Mouse (Mus musculus): ENCODE results near the gene Mettl17. TPM values are rescaled to one million over a fixed set of nuclear protein-coding genes. Genes with fewer than 3 reads are reported as not detected.
"Not testable (repeated sequence)": the region's sequence is repeated elsewhere in the genome, so short reads cannot be mapped to it uniquely, and the experiment has no call there.

The Mettl17 gene
- polyA plus RNA-seq, 2 experiments = 42.7 to 45.9 TPM

DNA sequence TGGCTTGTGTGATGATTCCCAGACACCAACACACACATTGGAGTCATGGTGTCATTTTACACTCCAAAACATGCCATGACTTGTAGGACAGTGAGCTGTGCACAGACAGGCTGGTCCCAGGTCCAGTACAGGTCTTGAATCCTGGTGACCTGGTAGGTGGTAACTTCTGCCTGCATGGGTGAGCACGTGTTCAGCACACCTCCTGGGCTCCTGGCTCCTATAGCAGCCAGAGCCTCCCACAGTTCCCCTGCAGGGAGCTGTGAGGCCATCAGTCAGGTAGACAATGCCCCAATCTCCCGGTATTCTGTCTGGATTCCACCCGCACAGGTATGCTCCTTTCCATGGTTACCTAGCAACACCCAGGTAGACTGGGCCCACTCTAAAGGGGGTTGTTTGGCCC is 38.1 kb upstream of the Mettl17 start:
- Histone ChIP-seq H3K4me2 (replicated peaks; ENCODE audit: low read depth, low read length, severe bottlenecking) (no peak overlapping the region), H3K9ac (ENCODE audit: low read depth, low read length, severe bottlenecking) (no peak overlapping the region), H3K27ac (replicated peaks; ENCODE audit: low read depth, low read length) (no peak overlapping the region), H3K27me3 (ENCODE audit: control insufficient read depth, insufficient read depth, low read length) (no peaks in the 10 kb centered on the region), H3K4me3 (replicated peaks; ENCODE audit: low read length) (no peak overlapping the region), H3K4me1 (ENCODE audit: control insufficient read depth, insufficient read depth, low read length) (no peaks in the 10 kb centered on the region), H3K36me3 (ENCODE audit: control insufficient read depth, insufficient read depth, low read length) (no peaks in the 10 kb centered on the region), H3K9me3 (ENCODE audit: control insufficient read depth, low read length) (no peaks in the 10 kb centered on the region)
- no peak for DNase-seq (ENCODE audit: low spot score)
- 54% methylated on average over 3 of the region's 3 CpGs for WGBS
- ATAC-seq (ENCODE audit: low FRiP score, low read depth) = no peak
- no peak for TF ChIP-seq POLR2A (IDR thresholded peaks at IDR 0.05; ENCODE audit: borderline replicate concordance, extremely low read depth, insufficient read depth, insufficient read length)

DNA sequence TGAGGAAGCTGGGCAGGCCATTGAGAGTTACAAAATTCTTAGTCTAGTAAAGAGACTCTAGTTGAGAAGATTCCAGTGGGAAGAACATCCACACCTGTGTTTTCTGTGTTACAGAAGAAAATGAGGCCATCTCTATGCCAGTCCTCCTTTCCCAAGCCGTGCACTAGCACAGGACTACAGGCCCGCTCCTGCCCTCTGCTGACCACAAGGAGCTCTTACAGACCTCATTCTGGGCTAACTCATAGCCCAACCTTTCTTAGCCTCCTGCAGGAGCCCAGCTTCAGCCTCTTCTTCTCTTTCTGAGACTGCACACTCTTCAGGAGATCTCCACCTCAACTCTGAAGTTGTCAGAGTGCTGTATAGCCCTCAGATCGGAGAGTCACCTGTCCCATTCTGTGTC is 33.6 kb upstream of the Mettl17 start:
- H3K4me1 ChIP-seq (ENCODE audit: control insufficient read depth, insufficient read depth, low read length); H3K4me2 ChIP-seq (replicated peaks; ENCODE audit: low read depth, low read length, severe bottlenecking); DNase-seq (ENCODE audit: low spot score); ATAC-seq (ENCODE audit: low FRiP score, low read depth); H3K9ac ChIP-seq (ENCODE audit: low read depth, low read length, severe bottlenecking); H3K36me3 ChIP-seq (ENCODE audit: control insufficient read depth, insufficient read depth, low read length); H3K4me3 ChIP-seq (replicated peaks; ENCODE audit: low read length); H3K27ac ChIP-seq (replicated peaks; ENCODE audit: low read depth, low read length); H3K27me3 ChIP-seq (ENCODE audit: control insufficient read depth, insufficient read depth, low read length); H3K9me3 ChIP-seq (ENCODE audit: control insufficient read depth, low read length): not testable (repeated sequence)
- WGBS = 57% methylated on average over 3 of the region's 3 CpGs

DNA sequence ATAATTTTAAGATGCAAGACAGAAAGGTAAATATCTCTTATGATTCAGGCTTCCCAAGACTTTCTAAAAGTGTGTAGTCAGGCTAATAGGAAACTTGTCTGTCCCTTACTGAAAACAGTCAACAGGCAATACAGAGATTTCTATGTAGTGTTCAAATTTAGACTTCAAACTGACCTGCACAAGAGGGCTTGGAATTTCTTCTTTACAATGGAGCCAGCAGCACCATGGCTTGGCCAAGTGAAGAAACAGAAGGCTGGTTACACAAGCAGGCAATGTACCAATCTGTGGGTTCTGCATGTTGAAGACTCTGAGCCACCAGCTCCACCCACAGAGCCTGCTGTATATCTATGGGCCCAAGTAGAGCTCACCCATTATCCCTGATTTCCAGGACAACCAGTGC is 31.2 kb upstream of the Mettl17 start, which contains the start of gene Ear6:
Ear6 (plus strand) TSS at position 301 of the 400 bp plus-strand sequence.
- no peaks in the 10 kb centered on the region for H3K36me3 ChIP-seq (ENCODE audit: control insufficient read depth, insufficient read depth, low read length)
- no peaks in the 10 kb centered on the region for H3K9me3 ChIP-seq (ENCODE audit: control insufficient read depth, low read length)
- TF ChIP-seq POLR2A (IDR thresholded peaks at IDR 0.05; ENCODE audit: borderline replicate concordance, extremely low read depth, insufficient read depth, insufficient read length) = no peak
- H3K4me2 ChIP-seq (replicated peaks; ENCODE audit: low read depth, low read length, severe bottlenecking) = no peak within 1 kb of the TSS
- H3K4me1 ChIP-seq (ENCODE audit: control insufficient read depth, insufficient read depth, low read length) = no peaks in the 10 kb centered on the region
- no peak within 1 kb of the TSS for H3K9ac ChIP-seq (ENCODE audit: low read depth, low read length, severe bottlenecking)
- H3K27ac ChIP-seq (replicated peaks; ENCODE audit: low read depth, low read length) = no peak within 1 kb of the TSS
- no peaks in the 10 kb centered on the region for H3K27me3 ChIP-seq (ENCODE audit: control insufficient read depth, insufficient read depth, low read length)
- H3K4me3 ChIP-seq (replicated peaks; ENCODE audit: low read length) = no peak within 1 kb of the TSS
- ATAC-seq (ENCODE audit: low FRiP score, low read depth) (no peak), DNase-seq (ENCODE audit: low spot score) (no peak)

DNA sequence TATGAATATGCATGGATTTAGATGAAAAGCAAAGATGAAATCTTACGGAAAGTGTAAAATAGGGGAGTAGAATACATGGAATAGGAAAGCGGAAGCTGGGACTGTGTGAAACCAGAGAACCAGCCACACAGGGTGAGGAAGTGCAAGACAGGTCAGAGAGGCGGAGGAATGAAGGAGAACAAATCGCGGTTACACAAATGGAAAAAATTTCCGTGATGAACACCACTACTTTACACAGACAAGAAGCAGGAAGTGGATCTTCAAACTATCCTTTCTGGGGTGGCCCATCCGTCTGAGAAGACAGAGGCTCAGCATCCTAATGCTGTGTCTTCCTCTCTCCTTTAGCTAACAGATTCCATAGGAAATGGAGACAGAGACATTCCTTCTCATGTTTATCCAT is 29.4 kb upstream of the Mettl17 start:
- not testable (repeated sequence) for H3K36me3 ChIP-seq (ENCODE audit: control insufficient read depth, insufficient read depth, low read length); H3K4me1 ChIP-seq (ENCODE audit: control insufficient read depth, insufficient read depth, low read length); ATAC-seq (ENCODE audit: low FRiP score, low read depth); H3K9me3 ChIP-seq (ENCODE audit: control insufficient read depth, low read length); H3K9ac ChIP-seq (ENCODE audit: low read depth, low read length, severe bottlenecking); DNase-seq (ENCODE audit: low spot score); H3K27ac ChIP-seq (replicated peaks; ENCODE audit: low read depth, low read length); H3K4me3 ChIP-seq (replicated peaks; ENCODE audit: low read length); H3K4me2 ChIP-seq (replicated peaks; ENCODE audit: low read depth, low read length, severe bottlenecking); H3K27me3 ChIP-seq (ENCODE audit: control insufficient read depth, insufficient read depth, low read length)
- 83% methylated on average over 7 of the region's 7 CpGs for WGBS

DNA sequence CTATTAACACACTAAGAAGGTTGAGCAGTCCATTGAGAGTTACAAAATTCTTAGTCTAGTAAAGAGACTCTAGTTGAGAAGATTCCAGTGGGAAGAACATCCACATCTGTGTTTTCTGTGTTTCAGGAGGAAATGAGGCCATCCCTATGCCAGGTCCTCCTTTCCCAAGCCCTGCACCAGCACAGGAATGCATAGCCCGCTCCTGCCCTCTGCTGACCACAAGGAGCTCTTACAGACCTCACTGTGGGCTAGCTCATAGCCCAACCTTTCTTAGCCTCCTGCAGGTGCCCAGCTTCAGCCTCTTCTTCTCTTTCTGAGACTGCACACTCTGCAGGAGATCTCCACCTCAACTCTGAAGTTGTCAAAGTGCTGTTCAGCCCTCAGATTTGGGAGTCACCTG is 21.0 kb upstream of the Mettl17 start:
- not testable (repeated sequence) for H3K4me1 ChIP-seq (ENCODE audit: control insufficient read depth, insufficient read depth, low read length); H3K27ac ChIP-seq (replicated peaks; ENCODE audit: low read depth, low read length); H3K9ac ChIP-seq (ENCODE audit: low read depth, low read length, severe bottlenecking); H3K4me2 ChIP-seq (replicated peaks; ENCODE audit: low read depth, low read length, severe bottlenecking); ATAC-seq (ENCODE audit: low FRiP score, low read depth); H3K36me3 ChIP-seq (ENCODE audit: control insufficient read depth, insufficient read depth, low read length); H3K9me3 ChIP-seq (ENCODE audit: control insufficient read depth, low read length); DNase-seq (ENCODE audit: low spot score); H3K27me3 ChIP-seq (ENCODE audit: control insufficient read depth, insufficient read depth, low read length); H3K4me3 ChIP-seq (replicated peaks; ENCODE audit: low read length)
- WGBS = 0% methylated on average over 1 of the region's 1 CpGs

DNA sequence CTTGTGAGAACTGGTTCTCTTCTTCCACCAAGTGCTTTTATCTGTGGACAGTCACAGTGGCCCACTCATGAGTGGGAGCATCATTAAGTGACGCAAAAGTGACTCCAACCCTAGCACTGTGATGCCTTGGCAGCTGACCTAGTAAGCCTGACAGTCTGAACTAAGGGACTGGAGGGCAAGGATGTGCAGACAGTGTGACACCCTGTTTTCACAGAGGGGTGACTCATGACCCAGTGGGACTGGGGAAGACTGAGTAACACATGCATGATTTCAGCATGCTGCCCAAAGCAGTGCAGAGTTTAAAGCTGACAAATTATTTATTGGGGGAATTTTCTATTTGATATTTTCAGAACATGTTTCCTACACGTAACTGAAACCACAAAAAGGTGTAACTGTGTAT is 13.9 kb upstream of the Mettl17 start:
- H3K4me1 ChIP-seq (ENCODE audit: control insufficient read depth, insufficient read depth, low read length) = no peaks in the 10 kb centered on the region
- no peak overlapping the region for H3K4me2 ChIP-seq (replicated peaks; ENCODE audit: low read depth, low read length, severe bottlenecking)
- 76% methylated on average over 2 of the region's 2 CpGs for WGBS
- no peaks in the 10 kb centered on the region for H3K27me3 ChIP-seq (ENCODE audit: control insufficient read depth, insufficient read depth, low read length)
- ATAC-seq (ENCODE audit: low FRiP score, low read depth) = no peak
- no peak for TF ChIP-seq POLR2A (IDR thresholded peaks at IDR 0.05; ENCODE audit: borderline replicate concordance, extremely low read depth, insufficient read depth, insufficient read length)
- no peak overlapping the region for H3K9ac ChIP-seq (ENCODE audit: low read depth, low read length, severe bottlenecking)
- no peaks in the 10 kb centered on the region for H3K9me3 ChIP-seq (ENCODE audit: control insufficient read depth, low read length)
- no peak overlapping the region for H3K4me3 ChIP-seq (replicated peaks; ENCODE audit: low read length)
- no peak for DNase-seq (ENCODE audit: low spot score)
- no peaks in the 10 kb centered on the region for H3K36me3 ChIP-seq (ENCODE audit: control insufficient read depth, insufficient read depth, low read length)
- no peak overlapping the region for H3K27ac ChIP-seq (replicated peaks; ENCODE audit: low read depth, low read length)
